Mouse (Mus musculus) hindbrain, embryonic 14.5 days (tissue): ENCODE data around the gene Olfr99. TPM values are rescaled to one million over a fixed set of nuclear protein-coding genes. Genes with fewer than 3 reads are reported as not detected.
A peak's percentile ranks its signal among the peaks of the same experiment; 100 is the strongest.
"Not testable (repeated sequence)": the region's sequence is repeated elsewhere in the genome, so short reads cannot be mapped to it uniquely, and the experiment has no call there.

Experiments
- ATAC-seq: fragments of 200-750 bp; cut with Nextera tagmentation; 2 replicates; pipeline ENCODE4 v1.8.0; 2017; ENCODE audit warnings: moderate number of reproducible peaks, mild to moderate bottlenecking, moderate TSS enrichment, moderate library complexity; ENCODE audit not compliant: low FRiP score
- DNase-seq: peaks from one replicate; pipeline ENCODE4 v3.0.0-alpha.2; 2015; ENCODE audit warnings: low spot score
- H3K27ac ChIP-seq: fragments of 300-500 bp; sonication (generic); 2 replicates; pipeline ENCODE4 v1.5.1; 2014; ENCODE audit warnings: mild to moderate bottlenecking, moderate library complexity
- H3K27me3 ChIP-seq: fragments of 300-500 bp; sonication (generic); 2 replicates; pipeline ENCODE4 v1.6.1; 2014; ENCODE audit warnings: mild to moderate bottlenecking, low read length, mixed read lengths; ENCODE audit not compliant: control insufficient read depth, insufficient read depth
- H3K36me3 ChIP-seq: fragments of 300-500 bp; sonication (generic); replicated peaks from 2 replicates; pipeline ENCODE4 v1.6.1; 2014; ENCODE audit not compliant: control insufficient read depth, insufficient read depth
- H3K4me1 ChIP-seq: fragments of 300-500 bp; sonication (generic); replicated peaks from 2 replicates; pipeline ENCODE4 v1.6.1; 2014; ENCODE audit warnings: antibody characterized with exemption, low read length, mixed read lengths; ENCODE audit not compliant: control insufficient read depth, insufficient read depth
- H3K4me2 ChIP-seq: fragments of 300-500 bp; sonication (generic); replicated peaks from 2 replicates; pipeline ENCODE4 v1.6.1; 2014; ENCODE audit warnings: mild to moderate bottlenecking, moderate library complexity
- H3K4me3 ChIP-seq: fragments of 300-500 bp; sonication (generic); replicated peaks from 2 replicates; pipeline ENCODE4 v1.5.1; 2014; ENCODE audit warnings: mild to moderate bottlenecking, low read length
- H3K9ac ChIP-seq: fragments of 300-500 bp; sonication (generic); 2 replicates; pipeline ENCODE4 v1.6.1; 2014
- H3K9me3 ChIP-seq: fragments of 300-500 bp; sonication (generic); 2 replicates; pipeline ENCODE4 v1.6.1; 2016; ENCODE audit warnings: low read length; ENCODE audit not compliant: control insufficient read depth
- whole genome bisulfite sequencing: fragments of 180-500 bp; shearing (Covaris S2); extraction: QIAGEN DNeasy Blood & Tissue Kit; methylation state at CpG from one replicate; pipeline ENCODE4 v1.1.7; 2014; 5-methylcytosine and 5-hydroxymethylcytosine counted together
- polyA plus RNA-seq: library from polyadenylated mRNA; unstranded; fragments of >200 nt; fragmentation: Nextera tagmentation; extraction: Ambion mirVana; gene quantifications from 2 replicates; pipeline ENCODE4 v1.2.1, GENCODE M21; 2014

The Olfr99 gene
- polyA plus RNA-seq, 1 experiment from 2014 or later, result not detected

DNA sequence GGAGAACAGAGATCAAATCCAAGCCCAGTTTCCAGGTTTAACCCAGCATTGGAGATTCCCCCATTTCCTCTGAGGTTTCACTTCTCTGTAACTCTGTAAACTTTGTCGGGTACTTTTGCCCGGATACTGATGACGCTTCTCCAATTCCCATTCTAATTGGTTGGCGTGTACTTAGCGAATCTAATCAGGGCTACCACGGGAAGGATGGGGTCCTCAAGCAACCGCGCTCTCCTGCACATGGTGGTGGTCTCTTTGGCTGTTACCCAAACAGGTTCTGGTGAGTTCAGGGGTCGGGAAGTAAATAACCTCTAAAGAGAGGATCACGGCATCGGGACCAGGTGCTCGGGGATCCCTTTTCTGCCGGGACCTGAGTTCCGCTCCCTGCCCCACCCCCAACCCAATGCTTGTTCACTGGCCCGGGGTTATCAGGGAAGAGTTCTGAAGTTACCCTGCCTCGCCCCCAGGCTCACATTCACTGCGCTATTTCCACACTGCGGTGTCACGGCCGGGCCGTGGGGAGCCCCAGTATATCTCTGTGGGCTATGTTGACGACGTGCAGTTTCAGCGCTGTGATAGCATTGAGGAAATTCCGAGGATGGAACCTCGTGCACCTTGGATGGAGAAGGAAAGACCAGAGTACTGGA is 13.1 kb downstream of the Olfr99 start, which contains the start of gene H2-M3:
Gene H2-M3, plus strand, starts transcription at position 163 of the 644 bp plus-strand sequence.
- Histone ChIP-seq H3K9ac (peak within 1 kb of the TSS; percentile 51), H3K36me3 (no peaks in the 10 kb centered on the region), H3K4me2 (peak within 1 kb of the TSS; percentile 94), H3K27ac (no peak within 1 kb of the TSS), H3K9me3 (no peaks in the 10 kb centered on the region), H3K4me1 (no peaks in the 10 kb centered on the region), H3K4me3 (peak within 1 kb of the TSS; percentile 47), H3K27me3 (peaks cover 4% of the 10 kb centered on the region; the same call in 1 of the 2 replicates)
- DNase-seq (peak; percentile 99), ATAC-seq (peak; percentile 97)
- 5% methylated on average over 26 of the region's 26 CpGs for WGBS

DNA sequence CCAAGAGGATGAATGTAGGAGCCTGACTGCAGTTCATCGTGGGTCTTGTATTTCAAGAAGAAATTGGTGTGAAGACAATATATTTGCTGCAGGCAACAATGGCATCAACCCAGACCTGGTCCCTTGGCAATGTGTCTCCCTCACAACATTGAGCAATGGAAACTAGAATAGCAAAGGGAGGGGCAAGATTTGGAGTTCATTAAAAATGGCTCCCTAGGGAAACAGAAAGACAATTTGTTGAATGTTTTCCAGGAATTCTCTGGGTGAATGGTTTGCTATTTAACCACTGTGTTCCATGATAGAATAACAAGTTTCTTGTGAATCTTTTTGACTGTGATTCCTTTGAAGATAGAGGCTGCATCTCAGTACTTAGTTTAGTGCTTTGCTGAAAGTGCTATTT is 19.6 kb downstream of the Olfr99 start, which contains the start of gene Olfr98:
Gene Olfr98, minus strand, starts transcription at position 124 of the 400 bp plus-strand sequence.
- Histone ChIP-seq H3K4me2 (no peak within 1 kb of the TSS), H3K9ac (no peak within 1 kb of the TSS), H3K4me3 (no peak within 1 kb of the TSS), H3K27ac (no peak within 1 kb of the TSS), H3K4me1 (no peaks in the 10 kb centered on the region), H3K36me3 (no peaks in the 10 kb centered on the region), H3K27me3 (no peaks in the 10 kb centered on the region), H3K9me3 (no peaks in the 10 kb centered on the region)
- DNase-seq (no peak), ATAC-seq (no peak)
- WGBS, result 81% methylated on average over 1 of the region's 1 CpGs

DNA sequence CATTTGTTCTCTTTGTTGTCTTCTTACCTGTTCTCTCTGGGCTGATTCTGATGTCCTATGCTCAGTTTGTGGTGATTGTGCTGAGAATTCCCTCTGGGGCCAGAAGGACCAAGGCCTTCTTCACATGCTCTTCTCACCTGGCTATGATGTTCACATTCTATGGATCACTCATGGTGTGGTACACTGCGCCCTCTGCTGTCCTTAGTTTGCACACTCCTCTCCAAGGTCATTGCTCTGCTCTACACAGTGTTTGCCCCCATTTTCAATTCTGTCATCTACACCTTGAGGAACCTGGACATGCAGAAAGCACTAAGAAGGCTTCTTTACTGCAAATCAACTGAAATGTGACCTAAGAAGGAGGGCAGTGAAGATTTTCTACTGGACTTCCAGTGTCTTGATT is 32.7 kb downstream of the Olfr99 start:
- ATAC-seq, result no peak
- no peaks in the 10 kb centered on the region for H3K27me3 ChIP-seq
- no peaks in the 10 kb centered on the region for H3K4me1 ChIP-seq
- no peak overlapping the region for H3K4me2 ChIP-seq
- H3K27ac ChIP-seq, result no peak overlapping the region
- H3K36me3 ChIP-seq, result no peaks in the 10 kb centered on the region
- 19% methylated on average over 1 of the region's 1 CpGs for WGBS
- no peaks in the 10 kb centered on the region for H3K9me3 ChIP-seq
- no peak overlapping the region for H3K9ac ChIP-seq
- DNase-seq, result no peak
- no peak overlapping the region for H3K4me3 ChIP-seq

DNA sequence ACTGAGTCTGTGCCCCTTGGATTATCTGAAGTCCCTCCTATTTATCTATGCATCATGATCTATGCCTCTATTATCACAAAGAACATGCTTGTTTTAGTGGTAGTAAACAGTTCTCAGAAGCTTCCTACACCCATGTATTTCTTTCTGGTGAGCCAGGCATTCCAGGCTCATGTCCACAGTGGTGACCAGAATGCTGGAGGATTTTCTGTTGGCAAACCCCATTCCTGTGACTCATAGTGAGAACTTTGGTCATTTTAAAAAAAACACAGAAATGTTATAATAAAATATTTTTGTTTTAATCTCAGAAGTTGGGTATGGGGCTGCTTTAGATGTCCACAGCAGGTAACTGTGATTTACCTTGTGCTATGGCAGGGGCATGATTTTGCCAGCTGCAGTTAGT is 33.8 kb downstream of the Olfr99 start:
- ATAC-seq, result no peak
- H3K9me3 ChIP-seq, result no peaks in the 10 kb centered on the region
- H3K4me2 ChIP-seq, result no peak overlapping the region

DNA sequence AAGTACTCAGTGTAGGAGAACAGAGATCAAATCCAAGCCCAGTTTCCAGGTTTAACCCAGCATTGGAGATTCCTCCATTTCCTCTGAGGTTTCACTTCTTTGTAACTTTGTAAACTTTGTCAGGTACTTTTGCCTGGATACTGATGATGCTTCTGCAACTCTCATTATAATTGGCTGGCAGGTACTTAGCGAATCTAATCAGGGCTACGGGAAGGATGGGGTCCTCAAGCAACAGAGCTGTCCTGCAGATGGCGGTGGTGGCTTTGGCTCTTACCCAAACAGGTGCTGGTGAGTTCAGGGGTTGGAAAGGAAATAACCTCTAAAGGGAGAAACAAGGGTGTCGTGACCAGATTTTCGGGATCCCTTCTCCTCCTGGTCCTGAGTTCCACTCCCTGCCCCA is 36.5 kb downstream of the Olfr99 start:
- no peak overlapping the region for H3K4me3 ChIP-seq
- no peaks in the 10 kb centered on the region for H3K27me3 ChIP-seq
- DNase-seq (no peak), ATAC-seq (no peak)
- H3K36me3 ChIP-seq, result no peaks in the 10 kb centered on the region
- no peak overlapping the region for H3K27ac ChIP-seq
- no peak overlapping the region for H3K9ac ChIP-seq
- WGBS, result 26% methylated on average over 5 of the region's 5 CpGs
- no peaks in the 10 kb centered on the region for H3K4me1 ChIP-seq
- no peak overlapping the region for H3K4me2 ChIP-seq
- no peaks in the 10 kb centered on the region for H3K9me3 ChIP-seq

More for the DNA sequence above, 33.8 kb downstream of the Olfr99 start:
- no peak overlapping the region for H3K27ac ChIP-seq
- H3K9ac ChIP-seq, result no peak overlapping the region
- DNase-seq, result no peak
- H3K4me1 ChIP-seq, result no peaks in the 10 kb centered on the region
- no peak overlapping the region for H3K4me3 ChIP-seq
- H3K36me3 ChIP-seq, result no peaks in the 10 kb centered on the region
- no peaks in the 10 kb centered on the region for H3K27me3 ChIP-seq

DNA sequence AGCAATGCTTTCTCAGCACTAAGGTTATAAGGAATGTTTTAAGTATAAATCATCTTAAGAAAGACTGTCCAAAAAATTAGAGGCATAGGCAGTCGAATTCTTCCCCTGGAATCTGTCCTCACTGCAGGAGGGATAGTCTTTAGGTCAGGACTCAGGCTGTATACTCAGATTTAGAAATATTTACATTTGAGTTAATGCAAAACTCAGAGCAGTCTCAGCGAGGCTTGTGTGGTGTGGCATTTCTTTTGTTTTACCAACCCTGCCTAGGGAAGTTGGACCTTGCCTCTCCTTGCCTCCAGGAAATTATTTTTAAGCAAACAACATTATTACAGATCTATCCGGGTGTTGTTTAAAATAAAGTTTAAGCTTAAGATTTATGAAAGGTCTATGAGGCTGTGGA is 41.1 kb downstream of the Olfr99 start:
- Histone ChIP-seq H3K27ac (no peak overlapping the region), H3K4me1 (no peaks in the 10 kb centered on the region), H3K4me3 (no peak overlapping the region), H3K36me3 (no peaks in the 10 kb centered on the region), H3K27me3 (no peaks in the 10 kb centered on the region), H3K9me3 (no peaks in the 10 kb centered on the region), H3K4me2 (no peak overlapping the region), H3K9ac (no peak overlapping the region)
- no peak for ATAC-seq
- WGBS, result 58% methylated on average over 3 of the region's 3 CpGs
- no peak for DNase-seq

DNA sequence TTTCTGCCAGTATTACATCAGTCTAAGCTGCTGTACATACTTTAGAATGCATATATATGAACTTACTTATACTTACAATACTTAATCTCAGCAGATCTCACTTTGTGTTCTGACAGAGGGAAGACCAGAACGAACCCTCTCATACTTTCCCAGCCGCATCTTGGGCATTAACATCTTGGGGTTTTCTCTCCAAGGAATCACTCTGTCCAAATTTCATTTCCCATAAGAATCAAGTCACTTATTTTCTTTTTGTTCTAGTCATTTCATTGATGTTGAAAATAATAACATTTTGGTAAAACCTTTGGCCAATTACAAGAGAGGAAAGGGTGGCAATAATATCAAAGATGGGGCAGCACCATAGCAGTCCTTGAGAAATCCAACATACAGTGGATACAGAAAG is 46.0 kb downstream of the Olfr99 start, which contains the start of gene Olfr97:
Gene Olfr97, minus strand, starts transcription at position 101 of the 400 bp plus-strand sequence.
- H3K4me1 ChIP-seq, H3K27ac ChIP-seq, H3K9me3 ChIP-seq, H3K36me3 ChIP-seq, H3K27me3 ChIP-seq, ATAC-seq, H3K4me2 ChIP-seq, H3K9ac ChIP-seq, DNase-seq, H3K4me3 ChIP-seq: not testable (repeated sequence)
- 94% methylated on average over 2 of the region's 2 CpGs for WGBS

Other genes starting within 250 kb of the Olfr99 start
- 114 and 117 TPM in 2 replicates for gene Gabbr1, start 237.5 kb downstream of the Olfr99 start, polyA plus RNA-seq
- not detected in 2 replicates for gene Olfr90, start 195.0 kb downstream of the Olfr99 start, polyA plus RNA-seq
- not detected in 2 replicates for gene Olfr91, start 185.2 kb downstream of the Olfr99 start, polyA plus RNA-seq
- not detected in 2 replicates for gene Olfr92, start 163.4 kb downstream of the Olfr99 start, polyA plus RNA-seq
- not detected in 2 replicates for gene Olfr93, start 122.0 kb downstream of the Olfr99 start, polyA plus RNA-seq
- gene Ubd, start 89.6 kb downstream of the Olfr99 start, polyA plus RNA-seq, result not detected in 2 replicates
- gene Olfr94, start 82.5 kb downstream of the Olfr99 start, polyA plus RNA-seq, result 0.21 TPM in 1 of 2 replicates, not detected in the other
- gene Olfr95, start 70.3 kb downstream of the Olfr99 start, polyA plus RNA-seq, result not detected in 2 replicates
- not detected in 2 replicates for gene Olfr96, start 63.3 kb downstream of the Olfr99 start, polyA plus RNA-seq
- not detected in 2 replicates for gene Olfr97, start 46.1 kb downstream of the Olfr99 start, polyA plus RNA-seq
- not detected in 2 replicates for gene Olfr98, start 19.7 kb downstream of the Olfr99 start, polyA plus RNA-seq
- gene H2-M3, start 13.2 kb downstream of the Olfr99 start, polyA plus RNA-seq, result 0.90 and 1.8 TPM in 2 replicates
- not detected in 2 replicates for gene Olfr101, start 20.9 kb upstream of the Olfr99 start, polyA plus RNA-seq
- not detected in 2 replicates for gene Olfr102, start 33.6 kb upstream of the Olfr99 start, polyA plus RNA-seq
- not detected in 2 replicates for gene Olfr103, start 56.2 kb upstream of the Olfr99 start, polyA plus RNA-seq
- gene Olfr104-ps, start 76.1 kb upstream of the Olfr99 start, polyA plus RNA-seq, result not detected in 2 replicates
- not detected in 2 replicates for gene Olfr105-ps, start 95.6 kb upstream of the Olfr99 start, polyA plus RNA-seq
- not detected in 2 replicates for gene Olfr106-ps, start 106.9 kb upstream of the Olfr99 start, polyA plus RNA-seq
- not detected in 2 replicates for gene Olfr107, start 115.8 kb upstream of the Olfr99 start, polyA plus RNA-seq
- gene Olfr108, start 162.0 kb upstream of the Olfr99 start, polyA plus RNA-seq, result not detected in 2 replicates
- gene Olfr109, start 175.5 kb upstream of the Olfr99 start, polyA plus RNA-seq, result not detected in 2 replicates
- gene H2-M2, start 200.1 kb upstream of the Olfr99 start, polyA plus RNA-seq, result not detected in 2 replicates
- gene Olfr110, start 209.0 kb upstream of the Olfr99 start, polyA plus RNA-seq, result not detected in 2 replicates
- not detected in 2 replicates for gene Olfr111, start 224.6 kb upstream of the Olfr99 start, polyA plus RNA-seq